Mouse (Mus musculus) right cerebral cortex, postnatal 36 days (tissue): ENCODE data around the gene Tor1aip2.

Experiments
- DNase-seq, 2 experiments: peaks; one replicate each; pipeline ENCODE4 v3.0.0; 2022; ENCODE audit warnings: low spot score in 2 of 2, mixed read lengths in 1 of 2

Gene Tor1aip2

DNA sequence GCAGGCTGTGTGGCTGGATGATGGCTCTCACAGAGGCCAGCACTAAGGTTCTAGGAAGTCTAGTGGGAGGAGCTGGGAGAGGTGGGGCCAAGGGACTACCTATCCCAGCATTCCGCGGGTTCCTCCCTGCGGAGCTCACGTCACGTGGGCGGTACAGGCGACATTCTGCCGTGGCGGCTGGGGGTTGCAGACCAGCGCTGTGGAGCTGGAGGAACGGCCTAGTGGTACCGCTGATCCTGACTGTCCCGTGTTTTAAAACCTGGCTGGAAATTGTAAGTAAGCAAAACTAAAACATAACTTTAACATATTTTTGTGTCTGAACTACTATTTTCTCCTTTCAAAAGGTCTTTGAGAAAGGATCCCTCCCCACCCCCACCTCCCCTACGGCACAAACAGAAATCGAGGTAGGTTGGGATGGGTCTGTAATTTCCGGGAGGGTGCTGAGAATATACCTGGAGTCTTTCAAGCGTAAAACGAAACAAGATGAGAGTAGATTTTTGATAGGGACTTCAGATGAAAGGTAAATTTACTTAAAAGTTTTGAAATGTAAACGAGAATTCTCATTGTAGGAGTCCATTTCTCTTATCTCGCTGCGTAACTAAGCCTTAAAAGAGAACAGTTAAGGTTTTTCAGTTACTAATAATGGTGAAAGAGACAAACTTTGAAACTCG, 5.7 kb downstream of the Tor1aip2 start:
- DNase-seq: peak; percentile 82 to 90

DNA sequence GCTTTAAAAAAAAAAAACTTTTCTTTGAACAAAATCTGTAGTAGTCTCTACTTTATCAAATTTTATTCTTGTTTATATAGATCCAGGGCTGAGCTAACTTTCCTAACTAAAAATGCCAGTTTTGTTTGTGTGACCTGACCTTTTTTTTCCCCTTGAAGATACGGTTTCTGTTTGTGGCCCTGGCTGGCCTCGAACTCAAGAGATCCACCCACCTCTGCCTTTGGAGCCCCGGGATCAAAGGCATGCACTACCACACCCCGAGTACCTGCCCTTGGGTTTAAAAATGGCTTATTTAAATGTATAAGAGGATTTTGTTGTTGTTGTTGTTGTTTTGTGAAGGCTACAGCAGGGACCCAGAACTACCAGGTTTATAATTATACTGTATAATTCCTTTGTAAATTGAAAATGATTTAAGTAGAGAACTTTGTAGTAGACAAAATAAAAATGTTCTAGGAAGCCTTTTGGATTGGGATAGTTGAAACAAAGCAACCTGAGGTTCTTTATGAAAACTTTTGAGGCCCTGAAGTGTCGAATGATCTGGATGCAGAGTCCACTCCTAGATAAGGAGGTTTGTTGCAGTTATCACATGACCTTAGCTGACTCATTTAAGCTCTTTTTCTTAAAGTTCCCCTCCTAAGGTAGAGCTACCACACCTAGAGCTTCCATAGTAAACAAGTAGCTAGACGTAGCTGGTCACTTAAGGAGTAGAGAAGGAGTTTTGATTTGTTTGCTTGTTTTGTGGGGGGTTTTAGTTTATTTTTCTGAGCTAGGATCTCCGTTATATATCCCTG, 6.4 kb downstream of the Tor1aip2 start:
- DNase-seq: no peak

DNA sequence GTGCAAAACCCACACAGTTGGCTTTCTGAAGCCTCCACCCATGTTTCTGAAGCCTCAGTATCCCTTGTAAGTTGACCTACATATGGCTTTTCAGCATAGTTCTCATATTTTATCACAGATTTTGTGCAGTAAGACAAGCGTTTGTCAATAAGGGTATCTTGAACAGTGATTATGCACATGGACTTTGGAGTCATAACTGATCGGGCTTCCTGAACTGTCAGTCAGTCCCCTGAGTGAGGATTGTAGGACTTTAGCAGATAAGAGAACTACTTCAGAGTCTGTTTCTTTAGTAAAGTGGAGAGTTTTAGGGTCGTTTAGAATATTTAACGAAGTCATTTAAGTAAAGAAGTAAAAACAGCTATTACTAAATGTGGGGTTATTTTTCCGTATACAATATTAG, 7.3 kb downstream of the Tor1aip2 start:
- DNase-seq: no peak

- DNase-seq: no peak
Observed at GRCm38 (mm10) chr1:156043027-156043426, 7.8 kb downstream of the Tor1aip2 start.

DNA sequence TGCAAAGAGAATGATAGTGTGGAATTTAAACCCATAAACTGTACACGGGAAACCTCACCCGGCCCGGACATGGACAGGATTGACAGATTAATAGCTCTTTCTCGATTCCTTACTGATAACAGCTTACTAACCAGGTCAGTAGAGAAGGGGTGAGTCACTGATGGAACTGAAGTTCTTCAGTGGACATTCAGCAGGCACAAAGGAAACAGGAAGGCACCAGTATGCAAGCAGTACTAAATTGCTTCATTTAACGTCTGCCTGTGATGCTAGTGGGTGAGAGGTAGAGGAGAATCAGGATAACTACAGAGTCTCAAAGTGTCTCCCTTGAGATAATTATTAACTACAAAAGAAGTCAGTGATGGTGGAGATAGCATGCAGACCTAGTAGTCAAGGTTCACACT, 9.0 kb downstream of the Tor1aip2 start:
- DNase-seq: no peak

DNA sequence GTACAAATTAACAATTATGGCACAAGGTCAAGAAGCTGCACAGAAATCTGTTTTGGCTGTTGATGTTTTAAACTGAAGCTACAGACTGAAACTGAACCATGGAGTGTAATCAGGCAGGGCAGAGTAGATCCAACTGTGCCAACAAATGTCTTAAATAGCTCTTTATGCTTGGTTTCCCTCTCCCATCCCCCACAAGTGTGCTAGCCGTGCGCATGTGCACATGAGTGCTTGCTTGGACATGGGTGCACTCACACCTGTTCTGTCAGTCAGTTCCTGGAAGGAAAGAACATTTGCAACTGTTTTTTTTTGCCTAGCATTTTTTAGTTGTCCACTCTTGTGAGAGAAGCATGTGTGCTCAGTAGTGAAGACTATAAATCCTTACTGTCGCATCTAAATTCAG, 11.5 kb downstream of the Tor1aip2 start:
- DNase-seq: no peak

DNA sequence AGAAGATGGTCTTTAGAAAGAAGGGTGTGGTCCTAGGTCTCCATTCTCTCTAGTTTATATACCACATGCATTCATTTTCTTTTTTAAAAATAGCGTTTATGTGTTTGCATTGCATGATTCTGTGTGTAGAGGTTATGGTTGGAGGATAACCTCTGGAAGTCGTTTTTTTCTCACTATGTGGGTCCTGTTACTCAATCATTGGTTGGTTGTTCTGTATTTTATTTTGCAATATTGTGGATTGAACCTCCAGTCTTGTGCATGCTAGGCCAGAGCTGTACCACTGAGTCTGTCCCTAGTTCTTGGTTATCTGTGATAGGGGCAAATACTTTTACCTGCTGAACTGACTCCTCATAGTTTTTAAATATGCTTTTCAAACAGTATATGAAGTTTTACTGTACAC, 23.0 kb downstream of the Tor1aip2 start:
- no peak for DNase-seq

- no peak for DNase-seq
Observed at GRCm38 (mm10) chr1:156062193-156062592, 27.0 kb downstream of the Tor1aip2 start.

- no peak for DNase-seq
Observed at GRCm38 (mm10) chr1:156066133-156066532, 30.9 kb downstream of the Tor1aip2 start.

DNA sequence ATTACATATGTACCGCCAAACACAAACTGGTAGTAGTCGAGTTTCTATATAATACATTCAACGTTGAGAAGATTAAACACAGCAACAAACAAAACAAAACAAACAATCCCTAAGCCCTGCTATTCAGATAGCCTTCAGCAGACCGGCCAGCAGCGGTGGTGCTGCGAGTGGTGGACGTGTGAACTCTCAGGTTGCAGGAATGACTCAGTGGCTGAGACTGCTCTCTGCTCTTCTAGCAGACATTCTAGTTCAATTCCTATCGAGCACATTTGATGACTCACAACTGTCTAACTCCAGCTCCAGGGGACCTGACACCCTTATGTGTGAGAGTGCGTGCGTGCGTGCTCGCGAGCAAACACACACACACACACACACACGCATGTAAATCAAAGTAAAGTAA, 34.9 kb downstream of the Tor1aip2 start:
- DNase-seq: no peak

- no peak for DNase-seq
Observed at GRCm38 (mm10) chr1:156073169-156073821, 38.1 kb downstream of the Tor1aip2 start.

DNA sequence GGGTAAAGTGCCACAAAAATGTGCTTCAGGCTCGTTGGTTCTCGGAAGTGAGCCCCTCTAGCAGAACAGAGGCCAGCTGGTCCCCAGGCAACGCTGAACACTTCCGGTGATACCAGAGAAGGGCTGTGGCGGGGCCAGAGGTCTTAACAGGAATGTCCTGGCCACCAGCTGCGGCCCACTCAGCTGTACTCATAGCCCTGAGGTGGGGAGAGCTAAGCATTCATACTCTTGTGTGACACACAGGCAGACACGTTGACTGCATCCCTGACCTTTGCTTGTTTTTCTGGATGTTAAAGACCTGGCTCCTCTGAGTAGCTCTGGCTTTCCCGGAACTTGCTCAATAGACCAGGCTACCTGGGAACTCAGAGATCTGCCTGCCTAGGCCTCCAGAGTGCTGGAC, 39.4 kb downstream of the Tor1aip2 start:
- DNase-seq: no peak

GRCm38 (mm10) chr1:156076474-156076873, 41.3 kb downstream of the Tor1aip2 start:
- DNase-seq: no peak

GRCm38 (mm10) chr1:156077655-156078054, 42.5 kb downstream of the Tor1aip2 start:
- no peak for DNase-seq

DNA sequence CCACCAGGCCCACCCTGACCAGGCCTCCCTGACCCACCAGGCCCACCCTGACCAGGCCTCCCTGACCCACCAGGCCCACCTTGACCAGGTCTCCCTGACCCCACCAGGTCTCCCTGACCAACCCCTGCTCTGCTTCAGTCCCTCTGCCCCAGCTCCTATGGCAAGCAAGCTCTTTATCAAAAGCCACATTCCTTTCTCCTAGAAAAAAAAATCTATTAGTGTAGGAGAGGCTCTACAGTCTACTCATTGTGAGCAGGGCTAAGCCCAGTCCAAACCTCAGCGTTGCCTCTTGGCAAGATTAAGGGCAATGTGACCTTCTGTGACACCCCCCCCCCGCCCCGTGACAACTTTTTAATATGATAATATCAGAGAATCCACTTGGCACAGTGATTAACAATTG, 49.4 kb downstream of the Tor1aip2 start:
- DNase-seq: no peak

DNA sequence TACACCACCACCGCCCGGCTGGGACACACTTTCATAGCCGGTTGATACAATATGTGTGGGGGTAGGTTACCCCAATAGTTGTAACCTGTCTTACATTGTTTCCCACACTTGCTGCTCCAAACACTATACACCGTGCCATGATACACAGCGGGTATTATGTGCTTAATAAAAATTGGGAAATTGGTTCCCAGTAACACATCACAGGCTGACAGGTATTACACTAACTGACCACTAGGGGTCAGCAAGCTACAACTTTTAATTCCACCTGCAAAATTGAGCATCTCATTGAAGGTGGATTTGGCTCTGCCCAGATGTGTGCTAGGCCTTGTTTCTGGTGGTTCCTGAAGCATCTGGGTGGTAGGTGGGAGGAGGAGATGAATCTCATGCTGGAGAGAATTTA, 50.6 kb downstream of the Tor1aip2 start:
- DNase-seq: no peak

DNA sequence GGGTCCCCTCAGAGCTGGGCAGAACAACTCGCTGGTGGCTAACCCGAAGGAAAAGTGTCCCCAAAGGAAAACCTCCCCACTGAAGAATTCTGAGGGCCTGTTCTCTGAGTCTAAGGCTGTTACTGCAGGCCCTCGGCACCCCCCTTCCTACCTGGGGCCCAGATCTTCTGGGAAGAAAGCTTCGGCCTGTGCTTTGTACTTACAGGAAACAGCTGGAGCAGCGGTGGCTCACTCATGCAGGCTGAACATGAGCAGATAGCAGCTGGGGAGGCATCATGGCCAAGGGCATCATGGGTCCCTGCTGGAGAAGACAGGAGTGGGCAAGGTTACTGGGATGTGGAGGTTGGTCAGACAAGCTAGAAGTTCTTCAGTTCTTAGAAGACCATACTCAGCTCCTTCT, 52.4 kb downstream of the Tor1aip2 start:
- DNase-seq: no peak

- no peak for DNase-seq
Observed at GRCm38 (mm10) chr1:156089561-156089960, 54.4 kb downstream of the Tor1aip2 start.

- no peak for DNase-seq
Observed at GRCm38 (mm10) chr1:156090042-156090441, 54.8 kb downstream of the Tor1aip2 start.

GRCm38 (mm10) chr1:156091811-156092210, 56.6 kb downstream of the Tor1aip2 start:
- no peak for DNase-seq

DNA sequence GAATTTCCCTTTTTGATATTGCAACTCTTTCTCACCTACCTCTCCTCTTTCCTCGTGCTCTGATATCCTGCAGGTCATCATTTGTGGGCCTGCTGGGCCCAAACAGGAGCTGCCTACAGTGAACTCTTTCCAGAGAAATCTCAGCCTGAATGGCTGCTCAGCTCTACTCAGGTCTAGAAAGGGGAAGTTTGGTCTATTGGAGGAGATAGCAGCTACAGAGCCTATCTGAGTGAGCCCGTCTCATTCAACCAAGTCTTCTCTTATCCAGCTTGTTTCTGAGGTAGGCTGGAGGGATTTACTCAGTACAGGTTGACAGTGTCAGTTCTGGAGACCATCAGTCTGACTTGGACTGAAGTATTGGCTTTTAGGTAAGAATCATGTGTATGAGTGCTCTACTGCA, 68.6 kb downstream of the Tor1aip2 start:
- DNase-seq: no peak

DNA sequence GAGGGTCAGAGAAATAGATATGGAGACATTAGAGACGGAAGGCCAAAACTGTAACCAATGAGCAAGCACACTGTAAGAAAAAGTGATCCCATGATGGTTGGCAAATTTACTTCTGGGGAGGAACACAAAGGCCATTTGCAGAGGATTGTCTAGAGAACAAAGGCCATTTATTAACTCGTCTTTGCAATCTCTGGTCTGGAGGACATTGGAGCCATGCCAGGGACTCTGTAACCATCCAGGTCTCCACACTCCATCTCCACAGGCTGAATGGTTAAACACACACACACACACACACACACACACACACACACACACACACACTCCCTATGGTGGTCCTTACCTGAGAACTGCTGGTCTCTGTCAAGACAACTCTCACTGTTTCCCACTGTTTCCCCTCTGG, 70.2 kb downstream of the Tor1aip2 start:
- no peak for DNase-seq

DNA sequence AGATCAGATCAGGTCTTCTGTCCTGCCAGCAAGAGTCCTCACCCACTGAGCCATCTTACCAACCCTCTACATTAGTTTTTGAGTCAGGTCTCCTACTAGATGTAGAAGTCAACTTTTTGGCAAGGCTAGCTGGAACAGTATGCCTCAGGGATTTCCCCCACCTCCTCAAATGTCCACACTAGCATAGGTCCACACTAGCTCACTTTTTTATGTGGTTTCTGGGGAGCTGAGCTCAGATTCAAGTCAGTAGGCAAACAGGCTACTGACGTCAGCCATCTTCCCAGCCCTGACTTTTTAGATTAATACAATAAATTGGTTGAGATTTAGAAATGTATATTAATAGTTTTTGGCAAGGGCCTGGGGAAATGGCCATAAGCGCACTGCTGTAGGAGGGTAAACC, 72.2 kb downstream of the Tor1aip2 start:
- DNase-seq: no peak
